In the genomic region with DNA sequence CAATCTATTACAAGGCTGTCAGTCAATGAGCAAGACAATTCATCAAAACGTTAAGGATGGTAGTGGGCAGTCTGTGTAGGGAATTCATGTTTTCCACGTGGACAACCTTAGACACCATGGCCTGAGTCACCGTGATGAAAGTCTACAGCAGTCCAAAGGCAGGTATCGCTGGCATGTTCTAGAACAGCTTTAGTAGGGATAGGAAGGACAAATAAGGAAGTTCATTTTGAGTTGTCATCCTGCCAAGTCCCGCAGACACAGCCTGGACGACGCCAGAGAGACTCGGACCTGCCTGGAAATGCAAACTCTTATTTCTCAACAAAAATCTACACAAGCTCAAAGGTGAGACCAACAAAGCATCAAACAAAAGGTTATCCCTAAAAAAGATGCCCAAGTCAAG, we compare ENCODE assay signal across 26 mouse cellular contexts. TPM values are rescaled to one million over a fixed set of nuclear protein-coding genes. Genes with fewer than 3 reads are reported as not detected.
DNase-seq lines count a peak whose midpoint lies in the region; ATAC-seq and TF ChIP-seq lines count a peak whose summit lies in the region.
"Had no signal": no experiment of that assay in that cellular context is flagged by ENCODE, and none has a peak within 500 bp of the region (broad histone marks: within the 10 kb centered on the region; RNA-seq: fewer than 3 reads in every experiment).

No protein-coding gene starts in this region.

- DNase-seq in liver, adult 2 months (ENCODE audit: extremely low read depth, low read depth, low spot score), result peak; percentile 71
- DNase-seq in urinary bladder, postnatal 36 days (ENCODE audit: low spot score in 2 of 2), result peak; percentile 36 to 44
- DNase-seq in urinary bladder, postnatal 10 days (ENCODE audit: low spot score), result no peak
- no peak for DNase-seq in frontal cortex, postnatal 14 days (ENCODE audit: low spot score in 2 of 2)
- no peak for DNase-seq in T-cell, adult 2 months (ENCODE audit: low spot score)
- DNase-seq in layer of hippocampus, postnatal 25 days (ENCODE audit: extremely low spot score in 1 of 2, low spot score in 1 of 2), result no peak
- DNase-seq: adrenal gland, adult 8-10 months; cerebellum, adult 18-20 months; cerebellum, postnatal 14 days; forebrain, postnatal 0 days; gastrocnemius, postnatal 36 days; heart, postnatal 4 days; kidney, postnatal 4 days; midbrain, embryonic 14.5 days; right cerebral cortex, postnatal 4 days; thymus, adult 2 months had no signal

- peaks cover 16% of the 10 kb centered on the region for H3K4me1 ChIP-seq in liver, adult 2 months (ENCODE audit: control insufficient read depth, insufficient read depth, low read length)
- no peaks in the 10 kb centered on the region for H3K4me1 ChIP-seq in liver, embryonic 12.5 days

- TF ChIP-seq POLR2A in liver, adult 2 months (IDR thresholded peaks at IDR 0.05; ENCODE audit: extremely low read depth, insufficient read depth, low read length), result no peak

- no peaks in the 10 kb centered on the region for H3K27me3 ChIP-seq in liver, adult 2 months (ENCODE audit: control insufficient read depth, insufficient read depth, low read length)
- H3K27me3 ChIP-seq in liver, embryonic 12.5 days (replicated peaks), result no peaks in the 10 kb centered on the region; the same call in 1 of the 2 replicates
- H3K27me3 ChIP-seq: embryonic facial prominence, embryonic 12.5 days; heart, embryonic 15.5 days; hindbrain, embryonic 15.5 days; limb, embryonic 13.5 days; neural tube, embryonic 12.5 days had no signal

- no peak for TF ChIP-seq CTCF in liver, adult 2 months (IDR thresholded peaks at IDR 0.05; ENCODE audit: low read depth, low read length)

- no peak overlapping the region for H3K4me2 ChIP-seq in liver, embryonic 12.5 days
- H3K4me2 ChIP-seq: embryonic facial prominence, embryonic 12.5 days; heart, embryonic 15.5 days; hindbrain, embryonic 15.5 days; limb, embryonic 13.5 days; liver, embryonic 15.5 days; neural tube, embryonic 12.5 days had no signal

- no peak overlapping the region for H3K4me3 ChIP-seq in liver, adult 2 months (ENCODE audit: insufficient read depth, low read depth, low read length)
- no peak overlapping the region for H3K4me3 ChIP-seq in liver, embryonic 12.5 days
- H3K4me3 ChIP-seq: embryonic facial prominence, embryonic 12.5 days; heart, embryonic 15.5 days; hindbrain, embryonic 15.5 days; limb, embryonic 13.5 days; liver, embryonic 15.5 days; neural tube, embryonic 12.5 days had no signal

- 12% methylated on average over 8 of the region's 8 CpGs for WGBS in liver, adult 2 months
- WGBS in liver, embryonic 12.5 days (ENCODE audit: insufficient replicate concordance), result 54% methylated on average over 8 of the region's 8 CpGs

- no peak for ATAC-seq in liver, embryonic 12.5 days
- peak; percentile 70 for ATAC-seq in megakaryocyte, adult 5-6 weeks (ENCODE audit: poor library complexity, severe bottlenecking)
- ATAC-seq: activated CD4-positive, CD25-positive, alpha-beta regulatory T cell, adult 4 months; forebrain, postnatal 0 days; intestine, embryonic 16.5 days had no signal

- H3K9me3 ChIP-seq in liver, embryonic 12.5 days (replicated peaks), result no peaks in the 10 kb centered on the region
- H3K9me3 ChIP-seq: embryonic facial prominence, embryonic 12.5 days; heart, embryonic 15.5 days; hindbrain, embryonic 15.5 days; limb, embryonic 13.5 days; liver, embryonic 15.5 days; neural tube, embryonic 12.5 days had no signal

- no peak overlapping the region for H3K9ac ChIP-seq in liver, adult 2 months (ENCODE audit: low read depth, low read length)
- H3K9ac ChIP-seq in liver, embryonic 12.5 days, result no peak overlapping the region
- H3K9ac ChIP-seq: embryonic facial prominence, embryonic 12.5 days; forebrain, postnatal 0 days; heart, embryonic 15.5 days; hindbrain, embryonic 15.5 days; limb, embryonic 13.5 days; liver, embryonic 15.5 days; neural tube, embryonic 12.5 days had no signal

- no peak overlapping the region for H3K27ac ChIP-seq in liver, adult 2 months (replicated peaks; ENCODE audit: insufficient read depth, low read depth, low read length)
- no peak overlapping the region for H3K27ac ChIP-seq in liver, embryonic 12.5 days
- H3K27ac ChIP-seq: embryonic facial prominence, embryonic 12.5 days; heart, embryonic 15.5 days; hindbrain, embryonic 15.5 days; limb, embryonic 13.5 days; liver, embryonic 15.5 days; neural tube, embryonic 12.5 days had no signal

- H3K36me3 ChIP-seq in liver, adult 2 months (ENCODE audit: control insufficient read depth, insufficient read depth, low read length), result no peaks in the 10 kb centered on the region
- no peaks in the 10 kb centered on the region for H3K36me3 ChIP-seq in liver, embryonic 12.5 days
- H3K36me3 ChIP-seq: embryonic facial prominence, embryonic 12.5 days; heart, embryonic 15.5 days; hindbrain, embryonic 15.5 days; limb, embryonic 13.5 days; liver, embryonic 15.5 days; neural tube, embryonic 12.5 days had no signal

- no peaks in the 10 kb centered on the region for H3K79me2 ChIP-seq in liver, adult 2 months (ENCODE audit: control insufficient read depth, insufficient read depth, low read length)

RNA-seq across cellular contexts. Expression of a gene that starts 32.7 kb away (rescaled TPM):
- 85.6 and 110 TPM in 2 replicates for total RNA-seq in liver, adult 2 months (2014; rRNA removed)
- 75.3 and 76.4 TPM in 2 replicates for polyA plus RNA-seq in liver, adult 2 months (2012; rRNA removed)
- 14.5 and 15.7 TPM in 2 replicates for polyA plus RNA-seq in liver, embryonic 12.5 days (2016; fragmentation: Nextera tagmentation; extraction: Ambion mirVana)
- total RNA-seq in megakaryocyte, adult 5-6 weeks (2015), result 55.5 and 84.6 TPM in 2 replicates
- total RNA-seq in megakaryocyte, adult 5-6 weeks (2017), result 52.5 and 65.3 TPM in 2 replicates
- 10 to 100 TPM; 26.8 to 44.1 TPM for total RNA-seq in layer of hippocampus, postnatal 25 days (2021)

Comparison
In these comparisons a context has a peak if more than half of its experiments do, and no peak if none do; other contexts are left out.
1. DNase-seq: peak in liver, adult 2 months (single experiment) and urinary bladder, postnatal 36 days (2 of 2); none in urinary bladder, postnatal 10 days (single experiment), frontal cortex, postnatal 14 days (0 of 2), T-cell, adult 2 months (single experiment) and layer of hippocampus, postnatal 25 days (0 of 2).